Mouse (Mus musculus): ENCODE data around the gene Mmp14. TPM values are rescaled to one million over a fixed set of nuclear protein-coding genes. Genes with fewer than 3 reads are reported as not detected.
A peak's percentile ranks its signal among the peaks of the same experiment; 100 is the strongest.

Mmp14 gene
- polyA plus RNA-seq, 1 experiment from 2014 or later: 56.0 TPM

- no peaks in the 10 kb centered on the region for H3K36me3 ChIP-seq
- H3K4me3 ChIP-seq: peak within 1 kb of the TSS; percentile 35
- peak within 1 kb of the TSS; percentile 57 for H3K27ac ChIP-seq (replicated peaks)
- peaks cover 29% of the 10 kb centered on the region for H3K4me1 ChIP-seq
- H3K27me3 ChIP-seq (ENCODE audit: low read depth, poor library complexity, severe bottlenecking): peaks cover 58% of the 10 kb centered on the region
- peak; percentile 39 for DNase-seq (ENCODE audit: low spot score)
- H3K9me3 ChIP-seq (replicated peaks): no peaks in the 10 kb centered on the region
- 6% methylated on average over 19 of the region's 19 CpGs for WGBS
These were observed 13.8 kb upstream of the Mmp14 start, which contains the start of gene Slc7a7 for GRCm38 (mm10) chr14:54417623-54418081. Slc7a7 (minus strand) TSS chr14:54417780.

GRCm38 (mm10) chr14:54421014-54421413, 10.4 kb upstream of the Mmp14 start:
- WGBS: 73% methylated on average over 2 of the region's 2 CpGs
- Histone ChIP-seq H3K9me3 (replicated peaks) (no peaks in the 10 kb centered on the region), H3K27me3 (ENCODE audit: low read depth, poor library complexity, severe bottlenecking) (peaks cover 26% of the 10 kb centered on the region), H3K36me3 (no peaks in the 10 kb centered on the region), H3K4me1 (peaks cover 17% of the 10 kb centered on the region), H3K27ac (replicated peaks) (no peak overlapping the region), H3K4me3 (no peak overlapping the region)
- DNase-seq (ENCODE audit: low spot score): no peak

GRCm38 (mm10) chr14:54423406-54423805, 8.0 kb upstream of the Mmp14 start:
- H3K4me3 ChIP-seq: no peak overlapping the region
- H3K36me3 ChIP-seq: peaks cover 2% of the 10 kb centered on the region
- peaks cover 23% of the 10 kb centered on the region for H3K4me1 ChIP-seq
- no peaks in the 10 kb centered on the region for H3K9me3 ChIP-seq (replicated peaks)
- H3K27ac ChIP-seq (replicated peaks): no peak overlapping the region
- DNase-seq (ENCODE audit: low spot score): no peak
- H3K27me3 ChIP-seq (ENCODE audit: low read depth, poor library complexity, severe bottlenecking): peaks cover 6% of the 10 kb centered on the region; the same call in 1 of the 2 replicates
- WGBS: 57% methylated on average over 5 of the region's 5 CpGs

GRCm38 (mm10) chr14:54424634-54425033, 6.8 kb upstream of the Mmp14 start:
- H3K4me3 ChIP-seq: no peak overlapping the region
- peaks cover 14% of the 10 kb centered on the region for H3K36me3 ChIP-seq
- H3K4me1 ChIP-seq: peaks cover 28% of the 10 kb centered on the region
- H3K27me3 ChIP-seq (ENCODE audit: low read depth, poor library complexity, severe bottlenecking): no peaks in the 10 kb centered on the region
- no peak for DNase-seq (ENCODE audit: low spot score)
- no peak overlapping the region for H3K27ac ChIP-seq (replicated peaks)
- no peaks in the 10 kb centered on the region for H3K9me3 ChIP-seq (replicated peaks)
- WGBS: 90% methylated on average over 1 of the region's 1 CpGs

GRCm38 (mm10) chr14:54425540-54425939, 5.9 kb upstream of the Mmp14 start:
- 83% methylated on average over 1 of the region's 1 CpGs for WGBS
- H3K4me3 ChIP-seq: peak overlapping the region; percentile 95
- H3K27ac ChIP-seq (replicated peaks): no peak overlapping the region
- peaks cover 18% of the 10 kb centered on the region for H3K36me3 ChIP-seq
- DNase-seq (ENCODE audit: low spot score): no peak
- H3K9me3 ChIP-seq (replicated peaks): no peaks in the 10 kb centered on the region
- no peaks in the 10 kb centered on the region for H3K27me3 ChIP-seq (ENCODE audit: low read depth, poor library complexity, severe bottlenecking)
- H3K4me1 ChIP-seq: peaks cover 37% of the 10 kb centered on the region

- H3K9me3 ChIP-seq (replicated peaks): no peaks in the 10 kb centered on the region
- peaks cover 43% of the 10 kb centered on the region for H3K4me1 ChIP-seq
- 35% methylated on average over 14 of the region's 14 CpGs for WGBS
- no peaks in the 10 kb centered on the region for H3K27me3 ChIP-seq (ENCODE audit: low read depth, poor library complexity, severe bottlenecking)
- H3K36me3 ChIP-seq: peaks cover 18% of the 10 kb centered on the region
- DNase-seq (ENCODE audit: low spot score): no peak
- peak overlapping the region; percentile 94 for H3K27ac ChIP-seq (replicated peaks)
- H3K4me3 ChIP-seq: peak overlapping the region; percentile 95
These were observed 5.3 kb upstream of the Mmp14 start for GRCm38 (mm10) chr14:54426003-54426688.

- Histone ChIP-seq H3K27me3 (ENCODE audit: low read depth, poor library complexity, severe bottlenecking) (no peaks in the 10 kb centered on the region; the same call in 1 of the 2 replicates), H3K4me1 (peaks cover 50% of the 10 kb centered on the region), H3K4me3 (peak within 1 kb of the TSS; percentile 95), H3K36me3 (peaks cover 18% of the 10 kb centered on the region), H3K27ac (replicated peaks) (peak within 1 kb of the TSS; percentile 94), H3K9me3 (replicated peaks) (no peaks in the 10 kb centered on the region)
- under 1% methylated on average over 48 of the region's 48 CpGs for WGBS
- peak; percentile 94 for DNase-seq (ENCODE audit: low spot score)
These were observed 4.6 kb upstream of the Mmp14 start, which contains the start of gene Mrpl52 for GRCm38 (mm10) chr14:54426689-54427398. Mrpl52 (plus strand) TSS chr14:54426909.

- WGBS: 93% methylated on average over 7 of the region's 7 CpGs
- no peak for DNase-seq (ENCODE audit: low spot score)
- Histone ChIP-seq H3K27me3 (ENCODE audit: low read depth, poor library complexity, severe bottlenecking) (peaks cover 8% of the 10 kb centered on the region), H3K27ac (replicated peaks) (no peak overlapping the region), H3K9me3 (replicated peaks) (no peaks in the 10 kb centered on the region), H3K36me3 (peaks cover 18% of the 10 kb centered on the region), H3K4me3 (peak overlapping the region; percentile 95), H3K4me1 (peaks cover 59% of the 10 kb centered on the region)
These were observed 3.7 kb upstream of the Mmp14 start for GRCm38 (mm10) chr14:54427696-54428095.

GRCm38 (mm10) chr14:54428421-54428820, 3.0 kb upstream of the Mmp14 start:
- no peaks in the 10 kb centered on the region for H3K9me3 ChIP-seq (replicated peaks)
- H3K27ac ChIP-seq (replicated peaks): no peak overlapping the region
- H3K4me3 ChIP-seq: no peak overlapping the region; the same call in 1 of the 2 replicates
- no peak for DNase-seq (ENCODE audit: low spot score)
- peaks cover 66% of the 10 kb centered on the region for H3K4me1 ChIP-seq
- H3K36me3 ChIP-seq: peaks cover 18% of the 10 kb centered on the region
- 93% methylated on average over 5 of the region's 5 CpGs for WGBS
- peaks cover 15% of the 10 kb centered on the region for H3K27me3 ChIP-seq (ENCODE audit: low read depth, poor library complexity, severe bottlenecking)

GRCm38 (mm10) chr14:54429332-54430093, 1.9 kb upstream of the Mmp14 start:
- peaks cover 77% of the 10 kb centered on the region for H3K4me1 ChIP-seq
- peaks cover 22% of the 10 kb centered on the region for H3K27me3 ChIP-seq (ENCODE audit: low read depth, poor library complexity, severe bottlenecking)

GRCm38 (mm10) chr14:54430406-54431145, 836 bp upstream of the Mmp14 start:
- 3% methylated on average over 18 of the region's 18 CpGs for WGBS
- H3K9me3 ChIP-seq (replicated peaks): no peaks in the 10 kb centered on the region
- H3K4me1 ChIP-seq: peaks cover 80% of the 10 kb centered on the region
- peaks cover 26% of the 10 kb centered on the region for H3K36me3 ChIP-seq
- H3K27me3 ChIP-seq (ENCODE audit: low read depth, poor library complexity, severe bottlenecking): peaks cover 22% of the 10 kb centered on the region
- DNase-seq (ENCODE audit: low spot score): peak; percentile 55
- H3K27ac ChIP-seq (replicated peaks): peak overlapping the region; percentile 96
- H3K4me3 ChIP-seq: peak overlapping the region; percentile 76

More at GRCm38 (mm10) chr14:54429332-54430093, 1.9 kb upstream of the Mmp14 start:
- no peaks in the 10 kb centered on the region for H3K9me3 ChIP-seq (replicated peaks)
- peak overlapping the region; percentile 96 for H3K27ac ChIP-seq (replicated peaks)
- DNase-seq (ENCODE audit: low spot score): no peak
- peaks cover 20% of the 10 kb centered on the region for H3K36me3 ChIP-seq
- peak overlapping the region; percentile 76 for H3K4me3 ChIP-seq
- WGBS: 75% methylated on average over 7 of the region's 7 CpGs
